Mouse (Mus musculus) A20 (cell line): ENCODE measurements around the gene N4bp3.

Experiments used
- DNase-seq: peaks from one replicate; pipeline ENCODE4 v3.0.0-alpha.2; 2011; ENCODE audit warnings: low read depth, low spot score

N4bp3 gene

GRCm38 (mm10) chr11:51597553-51597952 lies 53.1 kb downstream of the N4bp3 start:
- DNase-seq, result no peak

DNA sequence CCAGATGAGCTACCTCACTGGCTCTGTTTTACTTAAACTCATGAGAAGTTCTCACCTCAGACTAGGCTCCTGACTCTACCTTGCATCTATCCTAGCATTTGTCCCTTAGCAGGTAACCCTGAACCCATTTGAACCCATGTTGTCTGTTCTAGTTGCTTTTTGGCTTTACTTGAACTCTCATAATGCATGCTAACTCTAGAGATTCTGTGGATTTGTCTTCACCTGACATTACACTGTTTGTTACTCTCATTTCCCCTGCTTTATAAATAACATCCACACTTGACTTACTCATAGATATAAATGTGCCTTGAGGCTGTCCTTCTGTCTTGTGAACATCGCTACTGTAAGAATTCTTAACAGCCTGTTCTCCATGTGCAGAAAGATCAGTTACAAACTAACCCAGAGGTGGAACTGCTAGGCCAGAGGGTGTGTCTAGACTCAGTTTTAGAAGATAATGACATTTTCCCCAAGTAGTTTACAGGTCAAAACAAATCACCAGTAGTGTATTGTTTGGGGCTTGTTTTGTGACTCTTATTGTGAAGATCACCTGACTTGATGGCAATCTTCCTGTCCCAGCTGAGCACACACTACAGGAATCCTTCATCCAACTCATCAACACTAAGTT lies 55.1 kb downstream of the N4bp3 start:
- peak; percentile 61 for DNase-seq

GRCm38 (mm10) chr11:51594715-51595350 lies 55.8 kb downstream of the N4bp3 start:
- DNase-seq, result peak; percentile 43

DNA sequence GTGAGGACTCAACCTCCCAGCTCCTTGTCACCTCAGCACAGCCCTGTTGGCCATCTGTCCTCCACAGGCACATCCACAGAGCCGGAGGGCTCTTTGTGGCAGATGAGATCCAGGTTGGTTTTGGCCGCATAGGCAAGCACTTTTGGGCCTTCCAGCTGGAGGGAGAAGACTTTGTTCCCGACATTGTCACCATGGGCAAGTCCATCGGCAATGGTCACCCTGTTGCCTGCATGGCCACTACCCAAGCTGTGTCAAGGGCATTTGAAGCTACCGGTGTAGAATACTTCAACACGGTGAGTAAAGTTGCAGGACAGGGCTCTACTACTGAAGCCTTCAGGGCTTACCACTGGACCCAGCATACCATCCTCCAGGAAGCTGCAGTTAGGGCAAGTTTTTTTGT lies 56.8 kb downstream of the N4bp3 start:
- DNase-seq, result no peak

DNA sequence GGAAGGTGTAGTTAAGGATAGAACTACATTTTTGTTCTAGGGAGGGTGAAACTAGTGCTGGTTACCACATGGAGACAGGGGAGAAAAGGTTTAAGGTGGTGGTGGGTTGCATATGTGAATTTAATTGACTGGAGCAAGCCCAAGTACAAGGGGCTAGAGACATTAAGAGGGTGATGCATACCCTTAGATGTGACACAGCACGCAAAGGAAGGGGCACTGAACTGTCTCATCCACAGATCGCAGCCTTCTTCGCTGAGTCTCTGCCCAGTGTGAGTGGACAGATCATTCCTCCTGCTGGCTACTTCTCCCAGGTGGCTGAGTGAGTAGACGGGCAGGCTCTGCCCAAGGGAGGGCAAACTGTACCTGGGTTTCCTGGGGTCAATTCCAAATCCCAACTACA lies 57.3 kb downstream of the N4bp3 start:
- no peak for DNase-seq
